Mouse (Mus musculus): ENCODE measurements around the gene Ngfr.

DNA sequence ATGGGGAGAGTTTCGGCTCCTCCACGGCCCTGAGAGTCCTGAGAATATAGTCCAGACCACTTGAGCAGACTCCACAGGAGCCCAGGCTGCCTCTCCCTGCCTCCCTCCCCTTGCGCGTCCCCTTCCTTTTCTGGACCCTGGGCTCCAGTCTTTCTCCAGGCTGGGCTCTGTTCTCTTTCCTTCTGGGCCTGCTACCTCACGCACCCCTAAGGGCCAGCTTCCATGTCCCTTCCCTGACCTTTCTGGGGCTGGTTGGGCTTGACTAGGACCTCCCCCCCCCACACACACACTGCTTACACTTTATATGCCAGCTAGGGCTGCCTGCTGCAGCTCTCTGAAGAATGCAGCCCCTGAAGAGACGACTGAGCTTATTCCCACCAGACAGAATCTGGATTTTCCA lies 20.2 kb downstream of the Ngfr start:
- TF ChIP-seq MAX (IDR thresholded peaks at IDR 0.05), result no peak
- no peak for TF ChIP-seq CTCF (IDR thresholded peaks at IDR 0.05; ENCODE audit: control insufficient read depth, insufficient read depth, insufficient read length)
- no peak for TF ChIP-seq MYOG (IDR thresholded peaks at IDR 0.05; ENCODE audit: control insufficient read depth, extremely low read depth, insufficient read length)
- no peak for TF ChIP-seq FOSL1 (IDR thresholded peaks at IDR 0.05; ENCODE audit: insufficient read depth, low read length, poor library complexity, severe bottlenecking)
- no peak for TF ChIP-seq USF1 (IDR thresholded peaks at IDR 0.05; ENCODE audit: low read depth)

All from C2C12 (cell line).